Mouse (Mus musculus): ENCODE measurements around the gene Fanci.
A peak's percentile ranks its signal among the peaks of the same experiment; 100 is the strongest.

Gene Fanci

GRCm38 (mm10) chr7:79387991-79388390 lies 3.7 kb upstream of the Fanci start:
- DNase-seq (ENCODE audit: low read depth) = no peak

GRCm38 (mm10) chr7:79388671-79389206 lies 3.0 kb upstream of the Fanci start:
- DNase-seq (ENCODE audit: low read depth) = no peak

- DNase-seq (ENCODE audit: low read depth) = no peak
These were observed 1.5 kb upstream of the Fanci start for GRCm38 (mm10) chr7:79390141-79390708.

GRCm38 (mm10) chr7:79391471-79391870 lies 258 bp upstream of the Fanci start:
- DNase-seq (ENCODE audit: low read depth) = no peak

- peak; percentile 31 for DNase-seq (ENCODE audit: low read depth)
These were observed 1.3 kb downstream of the Fanci start for GRCm38 (mm10) chr7:79392860-79393513.

GRCm38 (mm10) chr7:79393924-79394323 lies 2.2 kb downstream of the Fanci start:
- DNase-seq (ENCODE audit: low read depth) = no peak

- DNase-seq (ENCODE audit: low read depth) = no peak
These were observed 2.9 kb downstream of the Fanci start for GRCm38 (mm10) chr7:79394666-79395065.

GRCm38 (mm10) chr7:79395186-79395585 lies 3.5 kb downstream of the Fanci start:
- no peak for DNase-seq (ENCODE audit: low read depth)

GRCm38 (mm10) chr7:79397446-79397963 lies 5.8 kb downstream of the Fanci start:
- no peak for DNase-seq (ENCODE audit: low read depth)

- no peak for DNase-seq (ENCODE audit: low read depth)
These were observed 6.7 kb downstream of the Fanci start for GRCm38 (mm10) chr7:79398426-79398825.

- DNase-seq (ENCODE audit: low read depth) = no peak
These were observed 7.2 kb downstream of the Fanci start for GRCm38 (mm10) chr7:79398971-79399370.

- DNase-seq (ENCODE audit: low read depth) = no peak
These were observed 8.6 kb downstream of the Fanci start for GRCm38 (mm10) chr7:79400296-79400695.

GRCm38 (mm10) chr7:79414449-79415375 lies 23.0 kb downstream of the Fanci start:
- no peak for DNase-seq (ENCODE audit: low read depth)

- no peak for DNase-seq (ENCODE audit: low read depth)
These were observed 28.2 kb downstream of the Fanci start for GRCm38 (mm10) chr7:79419950-79420349.

GRCm38 (mm10) chr7:79422876-79423275 lies 31.1 kb downstream of the Fanci start:
- no peak for DNase-seq (ENCODE audit: low read depth)

GRCm38 (mm10) chr7:79425804-79426203 lies 34.1 kb downstream of the Fanci start:
- no peak for DNase-seq (ENCODE audit: low read depth)

GRCm38 (mm10) chr7:79428243-79428642 lies 36.5 kb downstream of the Fanci start:
- DNase-seq (ENCODE audit: low read depth) = no peak

- no peak for DNase-seq (ENCODE audit: low read depth)
These were observed 48.3 kb downstream of the Fanci start for GRCm38 (mm10) chr7:79440035-79440434.

- DNase-seq (ENCODE audit: low read depth) = no peak
These were observed 55.3 kb downstream of the Fanci start for GRCm38 (mm10) chr7:79447048-79447447.

- no peak for DNase-seq (ENCODE audit: low read depth)
These were observed 55.8 kb downstream of the Fanci start for GRCm38 (mm10) chr7:79447486-79447885.

- no peak for DNase-seq (ENCODE audit: low read depth)
These were observed 70.0 kb downstream of the Fanci start for GRCm38 (mm10) chr7:79461721-79462120.

GRCm38 (mm10) chr7:79463376-79464077 lies 71.8 kb downstream of the Fanci start:
- no peak for DNase-seq (ENCODE audit: low read depth)

All from c-Kit-positive CD71-negative TER-119-negative erythroid progenitor cells, embryonic 14.5 days (primary cell).